15 mouse cellular contexts compared by ENCODE assay signal in genomic region chr6:39559276-39559939, GRCm38 (mm10). TPM values are rescaled to one million over a fixed set of nuclear protein-coding genes. Genes with fewer than 3 reads are reported as not detected.
DNase-seq lines count a peak whose midpoint lies in the region; ATAC-seq and TF ChIP-seq lines count a peak whose summit lies in the region.
"Had no signal": no experiment of that assay in that cellular context is flagged by ENCODE, and none has a peak within 500 bp of the region (broad histone marks: within the 10 kb centered on the region; RNA-seq: fewer than 3 reads in every experiment).

No protein-coding gene starts in this region.

- no peak for ATAC-seq in midbrain, embryonic 16.5 days
- ATAC-seq in hindbrain, embryonic 14.5 days (ENCODE audit: low FRiP score) = no peak

- peaks cover 4% of the 10 kb centered on the region for H3K36me3 ChIP-seq in midbrain, embryonic 10.5 days
- H3K36me3 ChIP-seq in midbrain, embryonic 16.5 days (ENCODE audit: control insufficient read depth, insufficient read depth, low read length) = no peaks in the 10 kb centered on the region
- no peaks in the 10 kb centered on the region for H3K36me3 ChIP-seq in hindbrain, embryonic 14.5 days (replicated peaks; ENCODE audit: control insufficient read depth, insufficient read depth)

- no peak overlapping the region for H3K4me3 ChIP-seq in gastrocnemius, adult 2 months
- H3K4me3 ChIP-seq in midbrain, embryonic 10.5 days = no peak overlapping the region
- no peak overlapping the region for H3K4me3 ChIP-seq in midbrain, embryonic 16.5 days (ENCODE audit: low read depth, low read length)
- H3K4me3 ChIP-seq in hindbrain, embryonic 14.5 days (replicated peaks; ENCODE audit: low read length) = no peak overlapping the region
- H3K4me3 ChIP-seq: erythroblast, embryonic 14.5 days had no signal

- no peak for TF ChIP-seq CTCF in gastrocnemius, adult 2 months (IDR thresholded peaks at IDR 0.05)

- no peak overlapping the region for H3K4me2 ChIP-seq in midbrain, embryonic 16.5 days (ENCODE audit: low read length)
- H3K4me2 ChIP-seq in hindbrain, embryonic 14.5 days (replicated peaks) = no peak overlapping the region

- intact Hi-C loops in gastrocnemius, adult 2 months (cut with DNase I) = no loop called here
- intact Hi-C loops in gastrocnemius, postnatal 36 days (cut with DNase I) = no loop called here

- no peaks in the 10 kb centered on the region for H3K27me3 ChIP-seq in midbrain, embryonic 10.5 days (ENCODE audit: low read depth, poor library complexity, severe bottlenecking)
- H3K27me3 ChIP-seq in midbrain, embryonic 16.5 days (ENCODE audit: control insufficient read depth, insufficient read depth, low read depth, low read length) = no peaks in the 10 kb centered on the region
- no peaks in the 10 kb centered on the region for H3K27me3 ChIP-seq in hindbrain, embryonic 14.5 days (ENCODE audit: control insufficient read depth, insufficient read depth, low read length)

- H3K9me3 ChIP-seq in midbrain, embryonic 10.5 days (replicated peaks) = no peaks in the 10 kb centered on the region
- H3K9me3 ChIP-seq in midbrain, embryonic 16.5 days (replicated peaks; ENCODE audit: control insufficient read depth, low read length, poor library complexity, severe bottlenecking) = no peaks in the 10 kb centered on the region
- no peaks in the 10 kb centered on the region for H3K9me3 ChIP-seq in hindbrain, embryonic 14.5 days (ENCODE audit: control insufficient read depth, low read length)

- WGBS in midbrain, embryonic 10.5 days = 57% methylated on average over 6 of the region's 6 CpGs
- WGBS in midbrain, embryonic 16.5 days = 44% methylated on average over 6 of the region's 6 CpGs
- WGBS in hindbrain, embryonic 14.5 days = 43% methylated on average over 6 of the region's 6 CpGs

- DNase-seq in gastrocnemius, adult 2 months = no peak
- DNase-seq in gastrocnemius, postnatal 36 days = no peak
- DNase-seq in midbrain, embryonic 10.5 days (ENCODE audit: low spot score) = no peak
- no peak for DNase-seq in hindbrain, embryonic 14.5 days (ENCODE audit: low spot score)
- DNase-seq in skeletal muscle tissue, adult 2 months (ENCODE audit: low read depth, low spot score) = peak; percentile 32
- no peak for DNase-seq in layer of hippocampus, postnatal 14 days (ENCODE audit: low spot score in 2 of 2)
- no peak for DNase-seq in frontal cortex, postnatal 10 days (ENCODE audit: low spot score in 2 of 2)
- DNase-seq: adrenal gland, postnatal 25 days; cerebellum, adult 2 months; heart, postnatal 14 days; kidney, adult 2 months; layer of hippocampus, postnatal 36 days had no signal

- peaks cover 47% of the 10 kb centered on the region for H3K4me1 ChIP-seq in midbrain, embryonic 10.5 days
- H3K4me1 ChIP-seq in midbrain, embryonic 16.5 days (ENCODE audit: control insufficient read depth, insufficient read depth, low read length) = peaks cover 31% of the 10 kb centered on the region
- peaks cover 32% of the 10 kb centered on the region for H3K4me1 ChIP-seq in hindbrain, embryonic 14.5 days (replicated peaks; ENCODE audit: control insufficient read depth, insufficient read depth, low read length)

- H3K9ac ChIP-seq in midbrain, embryonic 16.5 days (ENCODE audit: low read depth, low read length) = no peak overlapping the region
- H3K9ac ChIP-seq in hindbrain, embryonic 14.5 days = no peak overlapping the region

- H3K27ac ChIP-seq in gastrocnemius, adult 2 months = peak overlapping the region; percentile 49
- H3K27ac ChIP-seq in midbrain, embryonic 10.5 days (replicated peaks) = peak overlapping the region; percentile 69
- H3K27ac ChIP-seq in midbrain, embryonic 16.5 days (ENCODE audit: low read length) = no peak overlapping the region
- H3K27ac ChIP-seq in hindbrain, embryonic 14.5 days = peak overlapping the region; percentile 17

RNA-seq across cellular contexts. Expression of gene Dennd2a, which starts 1.7 kb away (rescaled TPM):
- 1 to 10 TPM; 3.3 to 4.4 TPM for total RNA-seq in gastrocnemius, adult 2 months (2021)
- total RNA-seq in gastrocnemius, postnatal 36 days (2021) = 1 to 10 TPM; 3.0 to 3.2 TPM
- 42.3 and 50.6 TPM in 2 replicates for polyA plus RNA-seq in midbrain, embryonic 10.5 days (2016; fragmentation: Nextera tagmentation; extraction: Ambion mirVana)
- 15.6 and 17.0 TPM in 2 replicates for polyA plus RNA-seq in midbrain, embryonic 16.5 days (2015; fragmentation: Nextera tagmentation; extraction: Ambion mirVana)
- 19.1 and 21.8 TPM in 2 replicates for polyA plus RNA-seq in hindbrain, embryonic 14.5 days (2014; fragmentation: Nextera tagmentation; extraction: Ambion mirVana)
- 10 to 100 TPM; 30.0 to 35.7 TPM for total RNA-seq in layer of hippocampus, postnatal 14 days (2021)
- polyA plus RNA-seq: erythroblast, embryonic 14.5 days had no signal

RNA-seq across cellular contexts. Expression of gene Adck2, which starts 14.3 kb away (rescaled TPM):
- 1 to 10 TPM; 5.3 to 6.2 TPM for total RNA-seq in gastrocnemius, adult 2 months (2021)
- 1 to 10 TPM; 3.9 to 6.9 TPM for total RNA-seq in gastrocnemius, postnatal 36 days (2021)
- 26.6 and 28.4 TPM in 2 replicates for polyA plus RNA-seq in midbrain, embryonic 10.5 days (2016; fragmentation: Nextera tagmentation; extraction: Ambion mirVana)
- 47.2 and 50.3 TPM in 2 replicates for polyA plus RNA-seq in midbrain, embryonic 16.5 days (2015; fragmentation: Nextera tagmentation; extraction: Ambion mirVana)
- 37.5 and 38.0 TPM in 2 replicates for polyA plus RNA-seq in hindbrain, embryonic 14.5 days (2014; fragmentation: Nextera tagmentation; extraction: Ambion mirVana)
- 10 to 100 TPM; 28.0 to 32.3 TPM for total RNA-seq in layer of hippocampus, postnatal 14 days (2021)

RNA-seq across cellular contexts. Expression of gene Gm42420, which starts 26.1 kb away (rescaled TPM):
- total RNA-seq in gastrocnemius, adult 2 months (2021) = under 1 TPM in 1 of 2 experiments, not detected in 1; 0.66 TPM
- total RNA-seq in gastrocnemius, postnatal 36 days (2021) = under 1 TPM in 1 of 2 experiments, not detected in 1; 0.64 TPM
- polyA plus RNA-seq in midbrain, embryonic 10.5 days (2016; fragmentation: Nextera tagmentation; extraction: Ambion mirVana) = 0.57 and 1.3 TPM in 2 replicates
- 0.70 and 2.1 TPM in 2 replicates for polyA plus RNA-seq in midbrain, embryonic 16.5 days (2015; fragmentation: Nextera tagmentation; extraction: Ambion mirVana)
- 1.9 TPM in 1 of 2 replicates, not detected in the other for polyA plus RNA-seq in hindbrain, embryonic 14.5 days (2014; fragmentation: Nextera tagmentation; extraction: Ambion mirVana)
- total RNA-seq in layer of hippocampus, postnatal 14 days (2021) = under 1 TPM in 1 of 2 experiments, not detected in 1; 0.88 TPM
- total RNA-seq: adrenal gland, postnatal 25 days; gastrocnemius, postnatal 4 days had no signal
- polyA plus RNA-seq: erythroblast, embryonic 14.5 days had no signal

RNA-seq across cellular contexts. Expression of gene Ndufb2, which starts 33.0 kb away (rescaled TPM):
- total RNA-seq in gastrocnemius, adult 2 months (2021) = 100 to 1,000 TPM; 378 to 498 TPM
- total RNA-seq in gastrocnemius, postnatal 36 days (2021) = 100 to 1,000 TPM; 403 to 433 TPM
- 282 and 288 TPM in 2 replicates for polyA plus RNA-seq in midbrain, embryonic 10.5 days (2016; fragmentation: Nextera tagmentation; extraction: Ambion mirVana)
- 390 and 451 TPM in 2 replicates for polyA plus RNA-seq in midbrain, embryonic 16.5 days (2015; fragmentation: Nextera tagmentation; extraction: Ambion mirVana)
- polyA plus RNA-seq in hindbrain, embryonic 14.5 days (2014; fragmentation: Nextera tagmentation; extraction: Ambion mirVana) = 525 and 566 TPM in 2 replicates
- total RNA-seq in layer of hippocampus, postnatal 14 days (2021) = 100 to 1,000 TPM; 182 to 188 TPM

Comparison
In these comparisons a context has a peak if more than half of its experiments do, and no peak if none do; other contexts are left out.
1. RNA of gene Dennd2a, which starts 1.7 kb away (total RNA-seq): 30.0 to 35.7 TPM in layer of hippocampus, postnatal 14 days; 3.3 to 4.4 TPM in gastrocnemius, adult 2 months and 3.0 to 3.2 TPM in gastrocnemius, postnatal 36 days; every median in the first group is over 4 times any median in the second.